Mouse (Mus musculus) ES-E14 (cell line): ENCODE results near the gene Syt8. TPM values are rescaled to one million over a fixed set of nuclear protein-coding genes. Genes with fewer than 3 reads are reported as not detected.

Experiments used
- DNase-seq: peaks from one replicate; pipeline ENCODE4 v3.0.0-alpha.2; 2013; ENCODE audit warnings: low read depth, low spot score
- H3K27ac ChIP-seq: 2 replicates; pipeline ENCODE4 v1.5.1; 2012; ENCODE audit warnings: low read depth, mild to moderate bottlenecking, low read length, moderate library complexity, mixed read lengths; ENCODE audit not compliant: poor library complexity, insufficient read depth, severe bottlenecking
- H3K36me3 ChIP-seq: 2 replicates; pipeline ENCODE4 v1.6.1; 2012; ENCODE audit warnings: mild to moderate bottlenecking, low read length, moderate library complexity, mixed read lengths; ENCODE audit not compliant: control insufficient read depth, poor library complexity, insufficient read depth, severe bottlenecking
- H3K4me1 ChIP-seq, 2 experiments: fragments of 150-350 bp in 1 of 2; sonication (generic) in 1 of 2; 2 replicates each; pipeline ENCODE4 v1.6.1; 2012; ENCODE audit warnings: low read length in 2 of 2, mild to moderate bottlenecking in 1 of 2, mixed read lengths in 1 of 2; ENCODE audit not compliant: control insufficient read depth in 2 of 2, insufficient read depth in 2 of 2, poor library complexity in 1 of 2
- H3K4me3 ChIP-seq, 2 experiments: fragments of 150-350 bp in 1 of 2; sonication (generic) in 1 of 2; 2 replicates each; pipeline ENCODE4 v1.5.1; 2012; ENCODE audit warnings: low read length in 2 of 2, low read depth in 1 of 2, mild to moderate bottlenecking in 1 of 2, mixed read lengths in 1 of 2; ENCODE audit not compliant: insufficient read depth in 1 of 2, poor library complexity in 1 of 2, severe bottlenecking in 1 of 2
- H3K9ac ChIP-seq: 2 replicates; pipeline ENCODE4 v1.6.1; 2012; ENCODE audit warnings: low read depth, mild to moderate bottlenecking, low read length, mixed read lengths; ENCODE audit not compliant: poor library complexity, insufficient read depth, severe bottlenecking
- H3K9me3 ChIP-seq: fragments of 150-350 bp; sonication (generic); 2 replicates; pipeline ENCODE4 v1.6.1; 2012; ENCODE audit warnings: low read depth, mild to moderate bottlenecking, low read length; ENCODE audit not compliant: control insufficient read depth, insufficient read depth
- CHD2 ChIP-seq: IDR thresholded peaks from 2 replicates; pipeline ENCODE4 v1.6.1; 2014; ENCODE audit warnings: mild to moderate bottlenecking, low read depth, low read length, inconsistent platforms
- HCFC1 ChIP-seq: IDR thresholded peaks from 2 replicates; pipeline ENCODE4 v1.6.1; 2012; ENCODE audit warnings: low read length, inconsistent platforms, borderline replicate concordance; ENCODE audit not compliant: insufficient read depth
- MAFK ChIP-seq: IDR thresholded peaks from 2 replicates; pipeline ENCODE4 v1.6.1; 2014; ENCODE audit warnings: mild to moderate bottlenecking, low read depth, low read length, inconsistent platforms; ENCODE audit not compliant: insufficient read depth
- ZC3H11A ChIP-seq: IDR thresholded peaks from 2 replicates; pipeline ENCODE4 v1.6.1; 2012; ENCODE audit warnings: low read depth, mild to moderate bottlenecking, inconsistent platforms, low read length, borderline replicate concordance
- ZNF384 ChIP-seq: IDR thresholded peaks from 2 replicates; pipeline ENCODE4 v1.6.1; 2012; ENCODE audit warnings: low read depth, low read length, inconsistent platforms
- in situ Hi-C, 2 experiments: fragments of 600-800 bp; cut with MboI; formaldehyde crosslinking; loops; one replicate each; pipeline ENCODE4 v1.15.1; 2025; ENCODE audit warnings: low sequenced_read_pairs in 2 of 2, inconsistent platforms in 1 of 2; ENCODE audit not compliant: unreplicated experiment in 2 of 2
- total RNA-seq: library from RNA; depleted of rRNA; stranded (reverse); fragments of 300-350 nt; gene quantifications from 2 replicates; pipeline ENCODE4 v1.2.3, GENCODE M21; 2012

Syt8 gene
- total RNA-seq, 1 experiment: 0.94 TPM

DNA sequence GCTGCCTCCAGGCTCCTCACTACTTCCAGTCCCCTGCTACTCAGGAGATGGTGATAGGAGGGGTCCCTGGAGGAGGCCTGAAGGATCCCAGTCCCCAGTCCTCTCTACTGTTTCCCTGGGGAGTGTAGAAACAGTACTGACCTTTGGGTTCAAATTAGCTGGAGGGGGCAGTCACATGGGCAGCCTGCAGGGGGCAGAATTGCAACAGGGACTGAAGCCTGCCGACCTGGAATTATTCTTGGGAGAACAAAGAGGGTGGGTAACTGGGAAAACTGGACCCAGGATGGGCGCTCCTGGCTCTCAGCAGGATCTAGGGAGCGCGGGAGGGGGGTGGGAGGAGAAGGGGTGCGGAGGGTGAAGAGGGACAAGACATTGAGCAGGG lies 46.5 kb downstream of the Syt8 start:
- Histone ChIP-seq H3K4me3 (peak overlapping the region; percentile 32 to 42; a peak in 2 of 4 replicates), H3K36me3 (no peaks in the 10 kb centered on the region), H3K4me1 (peaks cover 0 to 5% of the 10 kb centered on the region in 2 experiments; a peak in 1 of 4 replicates), H3K27ac (no peak overlapping the region), H3K9me3 (no peaks in the 10 kb centered on the region), H3K9ac (peak overlapping the region; percentile 55; the same call in 1 of the 2 replicates)
- TF ChIP-seq ZC3H11A: peak; percentile 22; the same call in 1 of the 2 replicates
- no peak for TF ChIP-seq ZNF384
- in situ Hi-C loops: no loop called here
- peak; percentile 54 for DNase-seq

DNA sequence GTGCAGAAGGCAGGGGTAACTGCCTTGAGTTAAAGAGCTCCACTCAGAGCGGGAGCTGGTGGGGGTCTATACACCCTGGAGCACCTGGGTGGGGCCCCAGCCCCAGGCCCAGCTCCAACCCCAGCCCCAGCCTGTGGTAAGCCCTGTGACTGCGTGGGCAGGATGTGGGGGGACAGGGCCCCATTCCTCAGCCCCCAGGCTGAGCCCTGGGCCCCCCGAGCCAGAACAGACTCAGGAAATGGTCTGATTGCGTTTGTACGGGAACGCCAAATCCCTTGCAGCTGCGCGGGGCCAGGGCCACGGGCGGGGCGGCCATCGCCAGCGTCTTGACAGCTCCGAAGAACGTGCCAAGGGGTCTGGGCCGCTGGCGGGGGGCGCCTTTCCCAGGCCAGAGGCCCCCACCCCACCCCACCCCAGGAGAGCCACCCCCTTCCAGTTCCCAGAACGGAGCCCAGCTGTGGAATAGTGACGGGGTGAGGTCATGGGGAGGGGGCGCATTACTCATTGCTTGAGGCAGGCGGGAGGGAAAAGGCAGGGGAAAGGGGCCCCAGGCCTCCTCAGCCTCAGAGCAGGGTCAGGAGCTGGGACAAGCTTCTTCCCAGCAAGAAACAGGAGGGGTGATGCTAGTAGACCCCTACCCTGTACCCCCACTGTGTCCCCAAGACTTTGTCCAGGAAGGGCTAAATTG lies 47.1 kb downstream of the Syt8 start:
- Histone ChIP-seq H3K27ac (no peak overlapping the region), H3K4me1 (peaks cover 0 to 7% of the 10 kb centered on the region in 2 experiments; a peak in 1 of 4 replicates)

DNA sequence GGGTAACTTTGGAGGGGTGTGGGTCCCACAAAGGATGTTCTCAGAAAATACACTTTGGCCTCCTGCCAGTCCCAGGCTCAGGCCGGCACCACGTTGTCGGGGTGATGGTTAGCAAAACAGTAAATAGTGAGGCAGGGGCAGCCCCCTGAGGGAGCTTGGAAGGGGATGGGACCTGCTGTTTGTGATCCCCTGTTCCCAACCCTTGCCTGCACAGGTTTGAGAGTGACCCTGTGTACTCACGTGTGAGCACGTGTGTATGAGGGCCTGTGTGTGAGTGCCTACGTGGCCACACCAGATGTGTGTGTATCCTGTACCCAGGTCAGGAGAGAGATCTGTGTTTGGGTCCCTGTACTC lies 47.6 kb downstream of the Syt8 start:
- in situ Hi-C loops: no loop called here
- no peak overlapping the region for H3K9ac ChIP-seq
- no peak for TF ChIP-seq HCFC1
- TF ChIP-seq CHD2: no peak
- TF ChIP-seq MAFK: no peak
- no peak for TF ChIP-seq ZC3H11A
- TF ChIP-seq ZNF384: no peak
- peaks cover 2 to 10% of the 10 kb centered on the region in 2 experiments; a peak in 2 of 4 replicates for H3K4me1 ChIP-seq
- no peak overlapping the region for H3K27ac ChIP-seq
- no peak for DNase-seq
- H3K4me3 ChIP-seq: no peak overlapping the region
- H3K9me3 ChIP-seq: no peaks in the 10 kb centered on the region
- no peaks in the 10 kb centered on the region for H3K36me3 ChIP-seq

More for the DNA sequence above, 47.1 kb downstream of the Syt8 start:
- in situ Hi-C loops: no loop called here
- Histone ChIP-seq H3K4me3 (peak overlapping the region; percentile 32 to 42), H3K36me3 (no peaks in the 10 kb centered on the region), H3K9ac (peak overlapping the region; percentile 55; the same call in 1 of the 2 replicates), H3K9me3 (no peaks in the 10 kb centered on the region)
- TF ChIP-seq MAFK: no peak
- no peak for DNase-seq

DNA sequence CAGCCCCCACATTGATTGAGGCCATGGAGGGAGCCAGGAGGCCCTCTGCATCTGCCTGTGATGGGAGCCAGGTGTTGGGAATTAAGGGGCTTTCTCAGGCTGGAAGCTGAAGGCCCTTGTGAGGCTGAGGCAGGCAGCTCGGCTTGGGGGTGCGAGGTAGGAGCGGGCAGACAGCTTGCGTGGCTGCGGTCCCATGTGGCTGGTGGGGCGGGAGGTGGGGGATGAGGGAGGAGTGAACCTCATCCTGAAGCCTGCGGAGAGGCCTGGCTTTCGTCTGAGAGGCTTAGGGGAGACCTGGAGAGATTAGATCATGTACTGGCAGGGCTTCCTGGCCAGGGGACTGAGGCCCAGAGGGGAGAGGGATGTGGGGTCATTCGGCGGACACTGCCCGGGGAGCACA lies 48.5 kb downstream of the Syt8 start:
- no peaks in the 10 kb centered on the region for H3K36me3 ChIP-seq
- no peak for TF ChIP-seq HCFC1
- TF ChIP-seq ZNF384: no peak
- TF ChIP-seq MAFK: no peak
- no peak for TF ChIP-seq CHD2
- no peak for TF ChIP-seq ZC3H11A
- no peaks in the 10 kb centered on the region for H3K9me3 ChIP-seq
- H3K4me1 ChIP-seq: peaks cover 2 to 15% of the 10 kb centered on the region in 2 experiments; a peak in 2 of 4 replicates
- no peak overlapping the region for H3K4me3 ChIP-seq
- in situ Hi-C loops: no loop called here
- no peak for DNase-seq
- no peak overlapping the region for H3K9ac ChIP-seq
- H3K27ac ChIP-seq: no peak overlapping the region

DNA sequence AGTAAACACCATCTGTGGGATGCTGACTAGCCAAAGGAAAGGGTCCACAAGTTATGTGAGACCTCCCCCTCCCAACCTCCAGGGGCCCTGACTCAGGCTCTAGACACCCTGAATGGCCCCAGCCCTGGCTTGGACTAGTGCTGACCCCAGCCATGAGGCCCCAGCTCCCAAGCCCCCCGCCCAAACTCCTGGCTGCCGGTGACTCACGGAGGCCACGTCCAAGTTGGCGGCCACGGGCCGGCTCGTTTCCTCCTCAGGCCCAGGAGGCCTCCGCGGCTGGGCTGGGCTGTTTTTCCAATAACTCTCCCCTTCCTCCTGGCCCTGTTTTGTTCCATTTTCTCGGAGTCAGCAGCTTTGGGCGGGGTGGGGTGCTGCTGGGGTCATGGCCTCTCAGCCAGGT lies 50.1 kb downstream of the Syt8 start:
- H3K4me1 ChIP-seq: peaks cover 2 to 15% of the 10 kb centered on the region in 2 experiments; a peak in 2 of 4 replicates

More for the DNA sequence above, 50.1 kb downstream of the Syt8 start:
- H3K4me3 ChIP-seq: no peak overlapping the region
- no peaks in the 10 kb centered on the region for H3K9me3 ChIP-seq
- H3K27ac ChIP-seq: no peak overlapping the region
- TF ChIP-seq MAFK: no peak
- no peak for TF ChIP-seq ZNF384
- no peak for TF ChIP-seq CHD2
- in situ Hi-C loops: no loop called here
- H3K9ac ChIP-seq: no peak overlapping the region
- no peak for DNase-seq
- no peaks in the 10 kb centered on the region for H3K36me3 ChIP-seq
